Mouse (Mus musculus) ES-E14 (cell line): ENCODE measurements around the gene Prkag1. TPM values are rescaled to one million over a fixed set of nuclear protein-coding genes. Genes with fewer than 3 reads are reported as not detected.

ENCODE experiments used
- DNase-seq: peaks from one replicate; pipeline ENCODE4 v3.0.0-alpha.2; 2013; ENCODE audit warnings: low read depth, low spot score
- H3K27ac ChIP-seq: 2 replicates; pipeline ENCODE4 v1.5.1; 2012; ENCODE audit warnings: low read depth, mild to moderate bottlenecking, low read length, moderate library complexity, mixed read lengths; ENCODE audit not compliant: poor library complexity, insufficient read depth, severe bottlenecking
- H3K36me3 ChIP-seq: 2 replicates; pipeline ENCODE4 v1.6.1; 2012; ENCODE audit warnings: mild to moderate bottlenecking, low read length, moderate library complexity, mixed read lengths; ENCODE audit not compliant: control insufficient read depth, poor library complexity, insufficient read depth, severe bottlenecking
- H3K4me1 ChIP-seq, 2 experiments: fragments of 150-350 bp in 1 of 2; sonication (generic) in 1 of 2; 2 replicates each; pipeline ENCODE4 v1.6.1; 2012; ENCODE audit warnings: low read length in 2 of 2, mild to moderate bottlenecking in 1 of 2, mixed read lengths in 1 of 2; ENCODE audit not compliant: control insufficient read depth in 2 of 2, insufficient read depth in 2 of 2, poor library complexity in 1 of 2
- H3K4me3 ChIP-seq, 2 experiments: fragments of 150-350 bp in 1 of 2; sonication (generic) in 1 of 2; 2 replicates each; pipeline ENCODE4 v1.5.1; 2012; ENCODE audit warnings: low read length in 2 of 2, low read depth in 1 of 2, mild to moderate bottlenecking in 1 of 2, mixed read lengths in 1 of 2; ENCODE audit not compliant: insufficient read depth in 1 of 2, poor library complexity in 1 of 2, severe bottlenecking in 1 of 2
- H3K9ac ChIP-seq: 2 replicates; pipeline ENCODE4 v1.6.1; 2012; ENCODE audit warnings: low read depth, mild to moderate bottlenecking, low read length, mixed read lengths; ENCODE audit not compliant: poor library complexity, insufficient read depth, severe bottlenecking
- H3K9me3 ChIP-seq: fragments of 150-350 bp; sonication (generic); 2 replicates; pipeline ENCODE4 v1.6.1; 2012; ENCODE audit warnings: low read depth, mild to moderate bottlenecking, low read length; ENCODE audit not compliant: control insufficient read depth, insufficient read depth
- CHD2 ChIP-seq: IDR thresholded peaks from 2 replicates; pipeline ENCODE4 v1.6.1; 2014; ENCODE audit warnings: mild to moderate bottlenecking, low read depth, low read length, inconsistent platforms
- HCFC1 ChIP-seq: IDR thresholded peaks from 2 replicates; pipeline ENCODE4 v1.6.1; 2012; ENCODE audit warnings: low read length, inconsistent platforms, borderline replicate concordance; ENCODE audit not compliant: insufficient read depth
- MAFK ChIP-seq: IDR thresholded peaks from 2 replicates; pipeline ENCODE4 v1.6.1; 2014; ENCODE audit warnings: mild to moderate bottlenecking, low read depth, low read length, inconsistent platforms; ENCODE audit not compliant: insufficient read depth
- ZC3H11A ChIP-seq: IDR thresholded peaks from 2 replicates; pipeline ENCODE4 v1.6.1; 2012; ENCODE audit warnings: low read depth, mild to moderate bottlenecking, inconsistent platforms, low read length, borderline replicate concordance
- ZNF384 ChIP-seq: IDR thresholded peaks from 2 replicates; pipeline ENCODE4 v1.6.1; 2012; ENCODE audit warnings: low read depth, low read length, inconsistent platforms
- in situ Hi-C, 2 experiments: fragments of 600-800 bp; cut with MboI; formaldehyde crosslinking; loops; one replicate each; pipeline ENCODE4 v1.15.1; 2025; ENCODE audit warnings: low sequenced_read_pairs in 2 of 2, inconsistent platforms in 1 of 2; ENCODE audit not compliant: unreplicated experiment in 2 of 2
- total RNA-seq: library from RNA; depleted of rRNA; stranded (reverse); fragments of 300-350 nt; gene quantifications from 2 replicates; pipeline ENCODE4 v1.2.3, GENCODE M21; 2012

Prkag1 gene
- total RNA-seq, 1 experiment: 54.7 TPM

GRCm38 (mm10) chr15:98861701-98862410, 30.5 kb upstream of the Prkag1 start:
- TF ChIP-seq MAFK: no peak
- no peak for TF ChIP-seq HCFC1
- TF ChIP-seq ZNF384: no peak
- no peak for TF ChIP-seq CHD2
- TF ChIP-seq ZC3H11A: no peak
- Histone ChIP-seq H3K4me3 (no peak overlapping the region), H3K36me3 (peaks cover 93% of the 10 kb centered on the region), H3K4me1 (no peaks in the 10 kb centered on the region), H3K27ac (no peak overlapping the region), H3K9ac (no peak overlapping the region), H3K9me3 (no peaks in the 10 kb centered on the region)
- in situ Hi-C loops: no loop called here
- no peak for DNase-seq

GRCm38 (mm10) chr15:98860921-98861320, 29.6 kb upstream of the Prkag1 start:
- Histone ChIP-seq H3K4me1 (no peaks in the 10 kb centered on the region), H3K9ac (no peak overlapping the region), H3K36me3 (peaks cover 95% of the 10 kb centered on the region), H3K4me3 (no peak overlapping the region), H3K9me3 (no peaks in the 10 kb centered on the region), H3K27ac (no peak overlapping the region)
- in situ Hi-C loops: no loop called here
- no peak for DNase-seq
- TF ChIP-seq HCFC1 (no peak), MAFK (no peak), ZC3H11A (no peak), ZNF384 (no peak), CHD2 (no peak)

GRCm38 (mm10) chr15:98859319-98860043, 28.2 kb upstream of the Prkag1 start:
- Histone ChIP-seq H3K4me3 (no peak overlapping the region), H3K36me3 (peaks cover 95% of the 10 kb centered on the region), H3K9me3 (no peaks in the 10 kb centered on the region), H3K27ac (no peak overlapping the region), H3K4me1 (no peaks in the 10 kb centered on the region), H3K9ac (no peak overlapping the region)
- no peak for DNase-seq
- TF ChIP-seq ZNF384: no peak
- TF ChIP-seq CHD2: no peak
- no peak for TF ChIP-seq ZC3H11A
- TF ChIP-seq MAFK: no peak
- TF ChIP-seq HCFC1: no peak
- in situ Hi-C loops: no loop called here

GRCm38 (mm10) chr15:98854214-98854613, 22.9 kb upstream of the Prkag1 start:
- no peak for DNase-seq
- no peaks in the 10 kb centered on the region for H3K9me3 ChIP-seq
- H3K4me3 ChIP-seq: no peak overlapping the region
- in situ Hi-C loops: no loop called here
- no peak overlapping the region for H3K27ac ChIP-seq
- no peaks in the 10 kb centered on the region; a peak in 1 of 4 replicates for H3K4me1 ChIP-seq
- TF ChIP-seq MAFK (no peak), CHD2 (no peak), ZNF384 (no peak), ZC3H11A (no peak), HCFC1 (no peak)
- H3K9ac ChIP-seq: no peak overlapping the region
- peaks cover 97% of the 10 kb centered on the region for H3K36me3 ChIP-seq
